Mouse (Mus musculus) layer of hippocampus, postnatal 14 days (tissue): ENCODE measurements around the gene Vps33a. TPM values are rescaled to one million over a fixed set of nuclear protein-coding genes. Genes with fewer than 3 reads are reported as not detected.
"Not testable (repeated sequence)": the region's sequence is repeated elsewhere in the genome, so short reads cannot be mapped to it uniquely, and the experiment has no call there.

Experiments used
- DNase-seq, 2 experiments: peaks; one replicate each; pipeline ENCODE4 v3.0.0; 2021 to 2022; ENCODE audit warnings: low spot score in 2 of 2, mixed read lengths in 1 of 2
- total RNA-seq, 2 experiments: library from RNA; stranded (reverse); gene quantifications; 2 replicates each; pipeline ENCODE4 v1.2.3; 2021

Vps33a gene
- total RNA-seq, 2 experiments from 2014 or later = 72.9 to 76.5 TPM

GRCm38 (mm10) chr5:123525281-123525680 is 47.6 kb downstream of the Vps33a start, which contains the start of gene Gm49027:
Gene Gm49027, minus strand, starts transcription at chr5:123525488.
- DNase-seq = no peak

GRCm38 (mm10) chr5:123524393-123524750 is 48.5 kb downstream of the Vps33a start:
- DNase-seq = no peak

- peak; percentile 97 to 98 for DNase-seq
These were observed 49.0 kb downstream of the Vps33a start, which contains the start of gene Diablo for GRCm38 (mm10) chr5:123523692-123524392. Gene Diablo, minus strand, starts transcription at chr5:123524176.

GRCm38 (mm10) chr5:123522166-123522565 is 50.7 kb downstream of the Vps33a start:
- DNase-seq = no peak

GRCm38 (mm10) chr5:123521621-123522020 is 51.2 kb downstream of the Vps33a start:
- no peak for DNase-seq

- DNase-seq = no peak
These were observed 52.2 kb downstream of the Vps33a start for GRCm38 (mm10) chr5:123520666-123521065.

GRCm38 (mm10) chr5:123514871-123515270 is 58.0 kb downstream of the Vps33a start:
- DNase-seq = no peak

GRCm38 (mm10) chr5:123512102-123512501 is 60.7 kb downstream of the Vps33a start:
- no peak for DNase-seq

- not testable (repeated sequence) for DNase-seq
These were observed 61.4 kb downstream of the Vps33a start for GRCm38 (mm10) chr5:123511426-123511825.

GRCm38 (mm10) chr5:123510160-123510559 is 62.7 kb downstream of the Vps33a start, which contains the start of gene B3gnt4:
Gene B3gnt4, plus strand, starts transcription at chr5:123510460.
- no peak for DNase-seq

GRCm38 (mm10) chr5:123508921-123509320 is 63.9 kb downstream of the Vps33a start:
- DNase-seq = no peak

- peak; percentile 82 to 90 for DNase-seq
These were observed 64.7 kb downstream of the Vps33a start for GRCm38 (mm10) chr5:123507936-123508723.

GRCm38 (mm10) chr5:123501973-123502372 is 70.9 kb downstream of the Vps33a start:
- no peak for DNase-seq

- peak; percentile 46 to 57 for DNase-seq
These were observed 73.1 kb downstream of the Vps33a start for GRCm38 (mm10) chr5:123499717-123500116.

GRCm38 (mm10) chr5:123489935-123490334 is 82.9 kb downstream of the Vps33a start:
- no peak for DNase-seq

GRCm38 (mm10) chr5:123489112-123489785 is 83.6 kb downstream of the Vps33a start, which contains the start of the genes Lrrc43 and Il31:
Gene Lrrc43, plus strand, starts transcription at chr5:123489305.
Gene Il31, minus strand, starts transcription at chr5:123489489.
- DNase-seq = no peak

- DNase-seq = no peak
These were observed 85.0 kb downstream of the Vps33a start for GRCm38 (mm10) chr5:123487659-123488395.
